Mouse (Mus musculus) brain, embryonic 18.5 days (tissue): ENCODE measurements around the gene Hsd17b10.
A peak's percentile ranks its signal among the peaks of the same experiment; 100 is the strongest.

Experiments
- DNase-seq: peaks from one replicate; pipeline ENCODE4 v3.0.0-alpha.2; 2012; ENCODE audit warnings: low read depth, low spot score

The Hsd17b10 gene

GRCm38 (mm10) chrX:152001737-152002710, at the start of gene Hsd17b10:
TSS of gene Hsd17b10 (plus strand) at chrX:152001845.
- peak; percentile 51 for DNase-seq

GRCm38 (mm10) chrX:151999006-151999710, 2.5 kb upstream of the Hsd17b10 start:
- DNase-seq = no peak

- DNase-seq = no peak
These were observed 412 bp upstream of the Hsd17b10 start for GRCm38 (mm10) chrX:152001182-152001684.

- no peak for DNase-seq
These were observed 1.2 kb downstream of the Hsd17b10 start for GRCm38 (mm10) chrX:152002865-152003264.

GRCm38 (mm10) chrX:152007863-152008262, 6.2 kb downstream of the Hsd17b10 start:
- no peak for DNase-seq

- no peak for DNase-seq
These were observed 14.1 kb downstream of the Hsd17b10 start for GRCm38 (mm10) chrX:152015752-152016150.

GRCm38 (mm10) chrX:152016151-152017145, 14.8 kb downstream of the Hsd17b10 start, which contains the start of the genes Ribc1 and Smc1a:
TSS of gene Ribc1 (minus strand) at chrX:152016295.
TSS of gene Smc1a (plus strand) at chrX:152016428.
- peak; percentile 89 for DNase-seq

GRCm38 (mm10) chrX:152017186-152017585, 15.5 kb downstream of the Hsd17b10 start:
- DNase-seq = no peak

- DNase-seq = no peak
These were observed 17.6 kb downstream of the Hsd17b10 start for GRCm38 (mm10) chrX:152019294-152019693.

- DNase-seq = no peak
These were observed 38.2 kb downstream of the Hsd17b10 start for GRCm38 (mm10) chrX:152039865-152040264.

GRCm38 (mm10) chrX:152047230-152047629, 45.6 kb downstream of the Hsd17b10 start:
- no peak for DNase-seq

- DNase-seq = no peak
These were observed 50.9 kb downstream of the Hsd17b10 start for GRCm38 (mm10) chrX:152052546-152052945.
